Mouse (Mus musculus) olfactory bulb, adult 2 months (tissue): ENCODE data around the gene Prkab2.

ENCODE experiments used
- CTCF ChIP-seq: fragments of 200-500 bp; IDR thresholded peaks from 2 replicates; pipeline ENCODE4 v1.5.1; 2012; ENCODE audit warnings: low read depth, mild to moderate bottlenecking, low read length, moderate library complexity; ENCODE audit not compliant: insufficient read depth
- POLR2A ChIP-seq: fragments of 200-500 bp; IDR thresholded peaks from 2 replicates; pipeline ENCODE4 v1.6.1; 2012; ENCODE audit warnings: mild to moderate bottlenecking, low read depth, low read length, moderate library complexity; ENCODE audit not compliant: insufficient read depth

DNA sequence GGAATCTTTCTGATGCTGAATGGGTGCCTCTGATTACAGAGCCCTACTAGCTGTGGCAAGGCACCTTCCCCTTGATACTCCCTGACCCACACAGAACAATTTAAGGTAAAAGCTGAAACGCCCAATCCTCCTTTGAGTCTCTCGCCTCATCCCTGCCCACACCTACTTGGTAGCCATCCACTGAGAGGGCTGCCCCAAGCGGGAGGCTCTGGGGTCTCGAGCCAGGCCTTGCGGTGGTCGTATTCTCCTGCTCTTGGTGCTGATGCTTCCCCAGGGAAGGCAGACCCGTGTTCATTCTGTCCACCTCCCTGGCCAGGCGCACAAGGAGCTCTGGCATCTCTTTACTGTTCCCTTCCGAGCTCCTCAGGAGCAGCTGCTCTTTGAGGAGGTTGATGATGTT, 61.1 kb downstream of the Prkab2 start:
- TF ChIP-seq CTCF (no peak), POLR2A (no peak)
